Mouse (Mus musculus): ENCODE results near the gene Isoc2b. TPM values are rescaled to one million over a fixed set of nuclear protein-coding genes. Genes with fewer than 3 reads are reported as not detected.

The Isoc2b gene
- polyA plus RNA-seq, 2 experiments, result 1.6 to 2.8 TPM

DNA sequence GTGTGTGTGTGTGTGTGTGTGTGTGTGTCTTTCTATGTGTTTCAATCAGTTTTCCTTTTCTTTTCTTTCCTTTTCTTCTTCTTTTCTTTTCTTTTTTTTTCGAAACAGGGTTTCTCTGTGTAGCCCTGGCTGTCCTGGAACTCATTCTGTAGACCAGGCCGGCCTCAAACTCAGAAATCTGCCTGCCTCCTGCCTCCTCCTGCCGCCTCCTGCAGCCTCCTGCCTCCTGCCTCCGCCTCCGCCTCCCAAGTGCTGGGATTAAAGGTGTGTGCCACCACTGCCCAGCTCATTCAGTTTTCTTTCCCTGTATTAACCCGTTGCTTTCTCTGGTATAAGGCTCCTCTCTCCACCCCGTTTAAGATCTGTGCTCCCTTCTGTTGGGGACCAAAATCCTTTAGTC is 12.7 kb downstream of the Isoc2b start:
- ATAC-seq (ENCODE audit: insufficient read depth), result no peak
- no peaks in the 10 kb centered on the region for H3K9me3 ChIP-seq (ENCODE audit: control insufficient read depth, low read length)
- H3K9ac ChIP-seq (replicated peaks), result no peak overlapping the region
- no peak overlapping the region for H3K4me3 ChIP-seq (ENCODE audit: insufficient read depth in 1 of 2, low read depth in 2 of 2, low read length in 2 of 2)
- TF ChIP-seq EP300 (IDR thresholded peaks at IDR 0.05; ENCODE audit: low read depth) (no peak), CTCF (IDR thresholded peaks at IDR 0.05; ENCODE audit: low read depth) (no peak)
- H3K4me1 ChIP-seq (replicated peaks; ENCODE audit: control insufficient read depth in 2 of 2, insufficient read depth in 2 of 2, low read length in 1 of 2), result no peaks in the 10 kb centered on the region
- no peaks in the 10 kb centered on the region for H3K36me3 ChIP-seq (replicated peaks; ENCODE audit: control insufficient read depth, insufficient read depth, low read depth)
- H3K27me3 ChIP-seq (ENCODE audit: control insufficient read depth, insufficient read depth, low read length), result no peaks in the 10 kb centered on the region
- no peak overlapping the region for H3K4me2 ChIP-seq (ENCODE audit: low read depth)
- no peak for DNase-seq (ENCODE audit: low read depth in 3 of 3, low spot score in 3 of 3)
- H3K27ac ChIP-seq, result no peak overlapping the region
- WGBS (ENCODE audit: insufficient replicate concordance), result 48% methylated on average over 7 of the region's 7 CpGs

DNA sequence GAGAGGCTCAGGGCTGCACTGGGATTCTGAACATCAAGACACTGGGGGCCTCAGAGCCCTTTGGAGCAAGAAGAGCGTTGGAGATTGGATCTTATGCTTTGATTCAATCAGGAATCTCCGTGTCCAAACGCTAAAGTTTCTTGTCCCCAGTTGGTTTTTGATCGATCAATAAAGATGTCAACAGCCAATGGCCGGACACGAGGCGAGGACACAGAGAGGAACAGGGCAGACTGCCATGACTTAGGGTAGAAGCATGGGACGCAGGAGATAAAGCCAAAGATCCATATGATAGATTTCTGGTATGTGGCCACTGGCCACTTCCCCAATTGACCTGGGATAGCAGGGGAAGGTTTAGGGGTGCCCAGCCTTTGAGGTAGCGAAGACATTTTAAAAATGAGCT is 13.6 kb downstream of the Isoc2b start:
- Histone ChIP-seq H3K27me3 (ENCODE audit: control insufficient read depth, insufficient read depth, low read length) (no peaks in the 10 kb centered on the region), H3K36me3 (replicated peaks; ENCODE audit: control insufficient read depth, insufficient read depth, low read depth) (no peaks in the 10 kb centered on the region), H3K9me3 (ENCODE audit: control insufficient read depth, low read length) (no peaks in the 10 kb centered on the region), H3K4me2 (ENCODE audit: low read depth) (no peak overlapping the region), H3K4me1 (replicated peaks; ENCODE audit: control insufficient read depth in 2 of 2, insufficient read depth in 2 of 2, low read length in 1 of 2) (no peaks in the 10 kb centered on the region), H3K9ac (replicated peaks) (no peak overlapping the region), H3K27ac (no peak overlapping the region), H3K4me3 (ENCODE audit: insufficient read depth in 1 of 2, low read depth in 2 of 2, low read length in 2 of 2) (no peak overlapping the region)
- DNase-seq (ENCODE audit: low read depth in 3 of 3, low spot score in 3 of 3) (no peak), ATAC-seq (ENCODE audit: insufficient read depth) (no peak)
- WGBS (ENCODE audit: insufficient replicate concordance), result 50% methylated on average over 9 of the region's 9 CpGs
- TF ChIP-seq EP300 (IDR thresholded peaks at IDR 0.05; ENCODE audit: low read depth) (no peak), CTCF (IDR thresholded peaks at IDR 0.05; ENCODE audit: low read depth) (no peak)

DNA sequence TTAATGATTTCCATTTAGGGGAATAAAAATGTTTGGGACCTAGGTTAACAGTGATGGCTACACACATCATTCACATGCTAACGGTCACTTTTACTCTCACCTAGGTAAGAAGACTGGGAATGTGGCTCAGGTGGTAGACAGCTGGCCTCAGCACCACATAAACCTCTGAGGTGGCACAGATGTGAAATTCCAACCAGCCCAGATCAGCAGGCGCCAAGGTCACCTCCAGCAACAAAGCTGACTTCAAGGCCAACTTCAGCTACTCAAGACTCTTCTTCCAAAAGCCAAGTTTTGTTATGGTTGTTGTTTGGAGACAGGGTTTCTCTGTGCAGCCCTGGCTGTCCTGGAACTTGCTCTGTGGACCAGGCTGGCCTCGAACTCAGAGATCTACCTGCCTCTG is 16.4 kb downstream of the Isoc2b start:
- no peak for DNase-seq (ENCODE audit: low read depth in 3 of 3, low spot score in 3 of 3)
- 46% methylated on average over 3 of the region's 3 CpGs for WGBS (ENCODE audit: insufficient replicate concordance)
- TF ChIP-seq CTCF (IDR thresholded peaks at IDR 0.05; ENCODE audit: low read depth) (no peak), EP300 (IDR thresholded peaks at IDR 0.05; ENCODE audit: low read depth) (no peak)

DNA sequence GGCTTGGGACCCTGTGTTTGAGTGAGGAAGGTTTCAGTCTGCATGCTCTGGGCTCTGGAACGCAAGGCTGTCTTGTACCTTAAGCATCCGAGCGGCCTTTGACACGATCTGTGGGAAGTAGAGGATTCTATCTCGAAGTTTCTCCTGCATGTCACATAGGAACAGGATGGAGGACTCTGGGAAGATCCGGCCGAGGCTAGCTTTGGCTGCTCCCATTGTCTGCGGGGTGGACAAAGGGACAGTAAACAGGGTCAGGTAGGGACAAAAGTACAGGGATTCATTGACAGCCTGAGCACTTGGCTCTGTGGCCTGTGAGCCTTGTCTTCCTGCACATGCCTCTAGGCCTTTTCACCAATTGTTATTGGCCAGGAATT is 18.8 kb downstream of the Isoc2b start:
- DNase-seq (ENCODE audit: low read depth in 3 of 3, low spot score in 3 of 3) (no peak), ATAC-seq (ENCODE audit: insufficient read depth) (no peak)
- 65% methylated on average over 8 of the region's 8 CpGs for whole genome bisulfite sequencing (ENCODE audit: insufficient replicate concordance)
- no peak overlapping the region for H3K27ac ChIP-seq
- no peaks in the 10 kb centered on the region for H3K4me1 ChIP-seq (replicated peaks; ENCODE audit: control insufficient read depth in 2 of 2, insufficient read depth in 2 of 2, low read length in 1 of 2)
- no peak overlapping the region for H3K9ac ChIP-seq (replicated peaks)
- no peak overlapping the region for H3K4me2 ChIP-seq (ENCODE audit: low read depth)
- no peaks in the 10 kb centered on the region for H3K36me3 ChIP-seq (replicated peaks; ENCODE audit: control insufficient read depth, insufficient read depth, low read depth)
- H3K4me3 ChIP-seq (ENCODE audit: insufficient read depth in 1 of 2, low read depth in 2 of 2, low read length in 2 of 2), result no peak overlapping the region
- TF ChIP-seq EP300 (IDR thresholded peaks at IDR 0.05; ENCODE audit: low read depth), result no peak
- TF ChIP-seq CTCF (IDR thresholded peaks at IDR 0.05; ENCODE audit: low read depth), result no peak
- 0 out of 2 replicates have a peak, but pooled peaks cover 2% of the 10 kb centered on the region for H3K27me3 ChIP-seq (ENCODE audit: control insufficient read depth, insufficient read depth, low read length)
- H3K9me3 ChIP-seq (ENCODE audit: control insufficient read depth, low read length), result no peaks in the 10 kb centered on the region

More for the DNA sequence above, 16.4 kb downstream of the Isoc2b start:
- H3K4me3 ChIP-seq (ENCODE audit: insufficient read depth in 1 of 2, low read depth in 2 of 2, low read length in 2 of 2), result no peak overlapping the region
- H3K36me3 ChIP-seq (replicated peaks; ENCODE audit: control insufficient read depth, insufficient read depth, low read depth), result no peaks in the 10 kb centered on the region
- no peak overlapping the region for H3K4me2 ChIP-seq (ENCODE audit: low read depth)
- H3K4me1 ChIP-seq (replicated peaks; ENCODE audit: control insufficient read depth in 2 of 2, insufficient read depth in 2 of 2, low read length in 1 of 2), result no peaks in the 10 kb centered on the region
- H3K27ac ChIP-seq, result no peak overlapping the region
- H3K9ac ChIP-seq (replicated peaks), result no peak overlapping the region
- H3K27me3 ChIP-seq (ENCODE audit: control insufficient read depth, insufficient read depth, low read length), result 0 out of 2 replicates have a peak, but pooled peaks cover 2% of the 10 kb centered on the region
- no peak for ATAC-seq (ENCODE audit: insufficient read depth)
- no peaks in the 10 kb centered on the region for H3K9me3 ChIP-seq (ENCODE audit: control insufficient read depth, low read length)

DNA sequence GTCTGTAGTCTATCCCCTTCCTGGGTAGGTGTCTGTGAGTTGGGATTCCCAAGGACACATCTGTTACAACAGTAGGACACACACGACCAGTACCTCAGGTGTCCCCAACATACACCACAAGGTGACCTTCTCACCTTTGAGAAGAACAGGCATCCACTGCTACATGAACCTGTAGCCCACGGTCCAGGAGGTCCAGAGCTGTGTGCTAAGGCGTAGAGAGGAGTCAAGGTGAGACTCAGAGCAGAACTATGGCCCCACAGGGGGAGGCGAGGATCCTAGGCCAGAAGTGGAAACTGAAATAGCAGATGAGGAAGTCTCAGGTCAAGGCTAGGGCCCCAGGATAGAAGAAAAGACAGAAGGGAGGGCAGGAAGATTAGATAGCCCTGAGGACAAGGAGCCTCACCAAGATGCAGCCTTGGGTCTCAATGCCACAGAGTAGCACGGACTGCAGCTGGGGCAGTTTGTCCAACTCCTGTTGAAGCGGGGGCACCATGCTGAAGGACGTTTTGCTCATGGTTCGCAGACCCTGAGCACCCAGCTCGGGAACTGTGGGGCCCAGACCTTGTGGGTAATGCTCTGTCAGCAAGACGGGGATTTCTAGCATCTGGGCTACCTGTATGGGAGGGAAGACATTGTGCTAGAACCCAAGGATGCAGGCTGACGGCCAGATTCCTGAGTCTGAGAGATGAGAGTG is 19.3 kb downstream of the Isoc2b start:
- H3K9ac ChIP-seq (replicated peaks), result no peak overlapping the region
- DNase-seq (ENCODE audit: low read depth in 3 of 3, low spot score in 3 of 3) (no peak), ATAC-seq (ENCODE audit: insufficient read depth) (no peak)
- H3K27ac ChIP-seq, result no peak overlapping the region
- no peak overlapping the region for H3K4me3 ChIP-seq (ENCODE audit: insufficient read depth in 1 of 2, low read depth in 2 of 2, low read length in 2 of 2)
- H3K4me2 ChIP-seq (ENCODE audit: low read depth), result no peak overlapping the region
- H3K9me3 ChIP-seq (ENCODE audit: control insufficient read depth, low read length), result no peaks in the 10 kb centered on the region
- TF ChIP-seq CTCF (IDR thresholded peaks at IDR 0.05; ENCODE audit: low read depth) (no peak), EP300 (IDR thresholded peaks at IDR 0.05; ENCODE audit: low read depth) (no peak)
- no peaks in the 10 kb centered on the region for H3K36me3 ChIP-seq (replicated peaks; ENCODE audit: control insufficient read depth, insufficient read depth, low read depth)
- H3K4me1 ChIP-seq (replicated peaks; ENCODE audit: control insufficient read depth in 2 of 2, insufficient read depth in 2 of 2, low read length in 1 of 2), result no peaks in the 10 kb centered on the region
- H3K27me3 ChIP-seq (ENCODE audit: control insufficient read depth, insufficient read depth, low read length), result peaks cover 5% of the 10 kb centered on the region; the same call in 1 of the 2 replicates
- WGBS (ENCODE audit: insufficient replicate concordance), result 47% methylated on average over 11 of the region's 11 CpGs

Measured in liver, embryonic 14.5 days (tissue).